Mouse (Mus musculus) G1E (cell line): ENCODE measurements around the gene Akr1b7.

Experiments used
- CTCF ChIP-seq: IDR thresholded peaks from 2 replicates; pipeline ENCODE4 v1.5.1; 2012; ENCODE audit warnings: low read depth, low read length, inconsistent platforms, mixed read lengths
- GATA1 ChIP-seq: IDR thresholded peaks from 2 replicates; pipeline ENCODE4 v1.6.1; 2012; ENCODE audit warnings: borderline replicate concordance, low read length, inconsistent platforms, mixed read lengths
- TAL1 ChIP-seq: conservative IDR thresholded peaks from 2 replicates; pipeline ENCODE4 v1.6.1; 2012; ENCODE audit warnings: low read depth, low read length, inconsistent platforms, mixed read lengths

DNA sequence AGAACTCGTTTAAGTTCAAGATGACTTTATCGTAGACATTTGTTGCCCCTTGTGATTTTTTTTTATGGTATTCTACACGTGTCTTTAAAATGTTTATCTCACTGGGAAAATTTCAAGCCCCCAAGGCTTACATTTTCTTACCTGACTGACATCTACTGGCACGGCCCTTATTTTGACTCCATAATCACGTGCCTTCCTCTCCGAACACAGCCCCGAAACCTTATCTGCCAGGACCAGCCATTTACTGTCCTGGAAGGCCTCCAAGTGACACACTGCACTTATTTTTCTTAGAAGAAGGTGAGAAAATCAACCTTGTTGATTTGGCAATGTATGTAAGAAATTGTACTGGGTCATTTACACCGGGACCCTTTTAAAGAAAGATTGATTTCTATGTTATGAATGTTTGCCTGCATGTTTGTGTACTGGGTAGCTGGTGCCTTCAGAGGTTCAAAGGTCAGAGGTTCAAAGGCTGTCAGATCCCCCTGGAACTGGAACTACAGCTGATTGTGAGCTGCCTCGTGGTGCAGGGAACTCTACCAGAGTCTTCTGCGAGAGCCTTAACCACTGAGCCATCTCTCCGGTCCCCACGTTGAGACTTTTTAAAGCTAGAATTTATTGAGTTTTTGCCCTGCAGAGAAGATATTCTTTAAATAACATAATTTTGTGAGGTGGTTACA, 59.4 kb downstream of the Akr1b7 start:
- peak; percentile 63 for TF ChIP-seq TAL1
- TF ChIP-seq CTCF: no peak
- TF ChIP-seq GATA1: no peak
